Mouse (Mus musculus): Measurements from ENCODE around the gene Zfp74. TPM values are rescaled to one million over a fixed set of nuclear protein-coding genes. Genes with fewer than 3 reads are reported as not detected.
"Not testable (repeated sequence)": the region's sequence is repeated elsewhere in the genome, so short reads cannot be mapped to it uniquely, and the experiment has no call there.

The Zfp74 gene
- polyA plus RNA-seq, 1 experiment from 2014 or later = 24.3 TPM

- Histone ChIP-seq H3K36me3 (ENCODE audit: control insufficient read depth, insufficient read depth) (no peaks in the 10 kb centered on the region; the same call in 1 of the 2 replicates), H3K9ac (replicated peaks; ENCODE audit: low read depth, low read length) (peak overlapping the region; percentile 90), H3K27ac (ENCODE audit: low read length) (peak overlapping the region; percentile 86), H3K27me3 (replicated peaks; ENCODE audit: control insufficient read depth, insufficient read depth, low read length) (no peaks in the 10 kb centered on the region), H3K4me1 (replicated peaks; ENCODE audit: control insufficient read depth, insufficient read depth, low read length) (peaks cover 16% of the 10 kb centered on the region), H3K4me3 (replicated peaks; ENCODE audit: low read length) (peak overlapping the region; percentile 95), H3K4me2 (ENCODE audit: low read length) (peak overlapping the region; percentile 62), H3K9me3 (ENCODE audit: control insufficient read depth, low read length) (no peaks in the 10 kb centered on the region)
- under 1% methylated on average over 8 of the region's 8 CpGs for WGBS
- no peak for ATAC-seq
These were observed 29.4 kb upstream of the Zfp74 start for GRCm38 (mm10) chr7:29983340-29983689.

DNA sequence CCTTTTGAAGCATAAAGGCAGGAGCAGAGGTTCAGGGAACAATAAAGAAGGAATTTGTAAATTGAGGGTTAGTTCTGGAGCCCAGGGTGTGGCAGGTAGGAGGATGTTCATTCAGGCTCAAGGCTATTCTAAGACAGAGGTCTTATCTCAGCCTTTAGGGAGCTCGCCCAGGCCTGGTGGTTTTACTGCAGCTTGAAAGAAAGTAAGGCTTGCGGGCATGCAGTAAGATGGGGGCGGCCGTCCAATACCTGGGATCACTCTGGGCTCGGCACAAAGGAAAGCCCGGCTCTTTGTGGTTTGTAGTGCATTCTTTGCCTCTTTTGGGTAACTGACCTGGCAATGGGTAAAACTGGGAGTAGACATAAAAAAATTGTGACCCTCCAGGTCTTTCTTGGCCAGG lies 29.0 kb upstream of the Zfp74 start:
- Histone ChIP-seq H3K27me3 (replicated peaks; ENCODE audit: control insufficient read depth, insufficient read depth, low read length) (no peaks in the 10 kb centered on the region), H3K27ac (ENCODE audit: low read length) (no peak overlapping the region; the same call in 1 of the 2 replicates), H3K4me3 (replicated peaks; ENCODE audit: low read length) (peak overlapping the region; percentile 95), H3K4me2 (ENCODE audit: low read length) (peak overlapping the region; percentile 62), H3K36me3 (ENCODE audit: control insufficient read depth, insufficient read depth) (no peaks in the 10 kb centered on the region; the same call in 1 of the 2 replicates), H3K9me3 (ENCODE audit: control insufficient read depth, low read length) (no peaks in the 10 kb centered on the region), H3K4me1 (replicated peaks; ENCODE audit: control insufficient read depth, insufficient read depth, low read length) (peaks cover 16% of the 10 kb centered on the region), H3K9ac (replicated peaks; ENCODE audit: low read depth, low read length) (peak overlapping the region; percentile 90)
- 0 out of 2 replicates have a peak, but pooled peaks have one; percentile 11 for ATAC-seq
- 17% methylated on average over 6 of the region's 6 CpGs for WGBS

- Histone ChIP-seq H3K4me2 (ENCODE audit: low read length) (no peak overlapping the region), H3K4me3 (replicated peaks; ENCODE audit: low read length) (no peak overlapping the region), H3K27me3 (replicated peaks; ENCODE audit: control insufficient read depth, insufficient read depth, low read length) (no peaks in the 10 kb centered on the region), H3K9me3 (ENCODE audit: control insufficient read depth, low read length) (no peaks in the 10 kb centered on the region), H3K9ac (replicated peaks; ENCODE audit: low read depth, low read length) (no peak overlapping the region), H3K4me1 (replicated peaks; ENCODE audit: control insufficient read depth, insufficient read depth, low read length) (peaks cover 16% of the 10 kb centered on the region), H3K36me3 (ENCODE audit: control insufficient read depth, insufficient read depth) (no peaks in the 10 kb centered on the region; the same call in 1 of the 2 replicates), H3K27ac (ENCODE audit: low read length) (no peak overlapping the region)
- ATAC-seq = no peak
- 75% methylated on average over 4 of the region's 4 CpGs for WGBS
These were observed 28.5 kb upstream of the Zfp74 start for GRCm38 (mm10) chr7:29982341-29982740.

DNA sequence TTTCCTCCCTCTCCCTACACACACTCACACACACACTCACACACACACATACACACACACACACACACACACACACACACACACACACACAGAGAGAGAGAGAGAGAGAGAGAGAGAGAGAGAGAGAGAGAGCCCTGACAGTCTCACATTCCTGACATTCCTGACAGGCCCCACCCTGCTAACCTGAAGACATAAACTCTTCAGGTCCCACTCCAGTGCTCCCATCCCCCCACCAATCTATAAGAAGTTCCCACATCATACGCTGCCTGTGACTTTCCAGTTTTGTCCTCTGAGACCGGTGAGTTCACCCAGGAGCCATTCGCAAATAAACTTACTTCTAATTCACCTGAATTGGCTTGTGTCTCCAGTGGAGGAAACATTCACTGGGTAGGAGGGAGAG lies 28.0 kb upstream of the Zfp74 start:
- Histone ChIP-seq H3K9ac (replicated peaks; ENCODE audit: low read depth, low read length) (no peak overlapping the region), H3K27me3 (replicated peaks; ENCODE audit: control insufficient read depth, insufficient read depth, low read length) (no peaks in the 10 kb centered on the region), H3K27ac (ENCODE audit: low read length) (no peak overlapping the region), H3K4me1 (replicated peaks; ENCODE audit: control insufficient read depth, insufficient read depth, low read length) (peaks cover 16% of the 10 kb centered on the region), H3K9me3 (ENCODE audit: control insufficient read depth, low read length) (no peaks in the 10 kb centered on the region), H3K36me3 (ENCODE audit: control insufficient read depth, insufficient read depth) (no peaks in the 10 kb centered on the region; the same call in 1 of the 2 replicates), H3K4me2 (ENCODE audit: low read length) (no peak overlapping the region), H3K4me3 (replicated peaks; ENCODE audit: low read length) (no peak overlapping the region)
- 91% methylated on average over 3 of the region's 3 CpGs for whole genome bisulfite sequencing
- ATAC-seq = no peak

DNA sequence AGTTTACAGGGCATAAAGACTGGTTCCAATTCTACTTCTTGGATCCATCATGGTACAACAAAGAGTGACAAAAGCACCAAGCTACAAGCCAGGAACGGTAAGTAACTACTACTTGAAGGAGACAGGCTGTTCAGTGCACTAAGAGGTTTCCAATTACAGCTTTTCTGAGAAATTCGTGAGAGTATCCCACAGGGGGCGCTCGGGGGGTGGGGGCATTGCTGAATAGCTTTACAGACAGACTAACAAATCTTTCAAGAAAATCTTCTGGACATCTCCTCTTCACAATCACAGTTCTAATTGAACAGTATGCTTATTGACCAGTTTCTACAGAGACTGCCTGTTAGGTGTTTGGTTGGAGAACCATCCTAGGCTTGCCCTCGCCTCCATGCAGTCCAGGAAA lies 27.6 kb upstream of the Zfp74 start:
- WGBS = 52% methylated on average over 5 of the region's 5 CpGs
- Histone ChIP-seq H3K36me3 (ENCODE audit: control insufficient read depth, insufficient read depth) (no peaks in the 10 kb centered on the region; the same call in 1 of the 2 replicates), H3K4me1 (replicated peaks; ENCODE audit: control insufficient read depth, insufficient read depth, low read length) (peaks cover 16% of the 10 kb centered on the region), H3K9me3 (ENCODE audit: control insufficient read depth, low read length) (no peaks in the 10 kb centered on the region), H3K9ac (replicated peaks; ENCODE audit: low read depth, low read length) (no peak overlapping the region), H3K4me2 (ENCODE audit: low read length) (no peak overlapping the region), H3K27ac (ENCODE audit: low read length) (no peak overlapping the region), H3K27me3 (replicated peaks; ENCODE audit: control insufficient read depth, insufficient read depth, low read length) (no peaks in the 10 kb centered on the region), H3K4me3 (replicated peaks; ENCODE audit: low read length) (no peak overlapping the region)
- ATAC-seq = no peak

DNA sequence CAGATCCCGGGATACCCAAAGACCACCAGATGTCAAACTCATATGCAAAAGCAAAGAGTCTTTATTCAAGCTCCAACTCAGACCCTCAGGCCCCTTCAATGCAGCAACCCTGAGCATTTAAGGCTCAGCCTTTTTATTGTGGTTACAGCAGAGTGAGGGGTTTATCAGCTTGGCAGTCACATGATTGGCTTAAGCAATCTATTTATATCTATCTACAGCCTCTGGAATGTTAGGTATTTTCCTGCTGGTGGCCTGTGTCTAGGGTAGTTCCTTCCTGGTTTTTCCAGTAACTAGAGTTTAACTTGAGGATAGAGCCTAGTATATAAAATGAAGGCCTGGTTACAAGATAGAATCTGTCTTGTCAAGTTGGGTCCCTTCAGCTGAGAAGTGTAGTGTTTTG lies 26.9 kb upstream of the Zfp74 start:
- Histone ChIP-seq H3K4me3 (replicated peaks; ENCODE audit: low read length) (no peak overlapping the region), H3K9ac (replicated peaks; ENCODE audit: low read depth, low read length) (no peak overlapping the region), H3K4me1 (replicated peaks; ENCODE audit: control insufficient read depth, insufficient read depth, low read length) (peaks cover 16% of the 10 kb centered on the region), H3K27ac (ENCODE audit: low read length) (no peak overlapping the region), H3K4me2 (ENCODE audit: low read length) (no peak overlapping the region), H3K9me3 (ENCODE audit: control insufficient read depth, low read length) (no peaks in the 10 kb centered on the region), H3K27me3 (replicated peaks; ENCODE audit: control insufficient read depth, insufficient read depth, low read length) (no peaks in the 10 kb centered on the region), H3K36me3 (ENCODE audit: control insufficient read depth, insufficient read depth) (no peaks in the 10 kb centered on the region; the same call in 1 of the 2 replicates)
- ATAC-seq = no peak
- WGBS = 88% methylated on average over 1 of the region's 1 CpGs

DNA sequence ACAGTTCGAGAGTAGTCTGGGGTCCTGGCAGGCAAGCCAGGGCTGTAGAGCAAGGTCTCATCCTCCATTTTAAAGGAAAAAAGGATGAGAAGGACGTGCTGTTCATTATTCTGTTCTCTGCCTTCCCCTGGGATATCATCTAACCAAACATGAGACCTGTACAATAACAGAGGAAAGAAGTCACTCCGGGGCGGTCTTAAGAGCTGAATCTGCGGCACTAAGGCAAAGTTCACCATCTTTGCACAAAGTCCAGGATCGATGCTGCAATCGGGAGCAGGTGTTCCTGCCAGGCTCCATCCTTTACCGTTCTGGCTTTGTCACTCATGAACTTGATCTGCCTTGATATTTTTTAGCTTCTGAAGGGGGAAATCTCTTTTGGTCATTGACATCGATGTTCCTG lies 16.8 kb upstream of the Zfp74 start:
- Histone ChIP-seq H3K4me2 (ENCODE audit: low read length) (no peak overlapping the region), H3K4me3 (replicated peaks; ENCODE audit: low read length) (no peak overlapping the region), H3K4me1 (replicated peaks; ENCODE audit: control insufficient read depth, insufficient read depth, low read length) (no peaks in the 10 kb centered on the region), H3K27ac (ENCODE audit: low read length) (no peak overlapping the region), H3K9ac (replicated peaks; ENCODE audit: low read depth, low read length) (no peak overlapping the region), H3K9me3 (ENCODE audit: control insufficient read depth, low read length) (no peaks in the 10 kb centered on the region), H3K27me3 (replicated peaks; ENCODE audit: control insufficient read depth, insufficient read depth, low read length) (no peaks in the 10 kb centered on the region), H3K36me3 (ENCODE audit: control insufficient read depth, insufficient read depth) (no peaks in the 10 kb centered on the region)
- no peak for ATAC-seq
- 85% methylated on average over 9 of the region's 9 CpGs for WGBS

DNA sequence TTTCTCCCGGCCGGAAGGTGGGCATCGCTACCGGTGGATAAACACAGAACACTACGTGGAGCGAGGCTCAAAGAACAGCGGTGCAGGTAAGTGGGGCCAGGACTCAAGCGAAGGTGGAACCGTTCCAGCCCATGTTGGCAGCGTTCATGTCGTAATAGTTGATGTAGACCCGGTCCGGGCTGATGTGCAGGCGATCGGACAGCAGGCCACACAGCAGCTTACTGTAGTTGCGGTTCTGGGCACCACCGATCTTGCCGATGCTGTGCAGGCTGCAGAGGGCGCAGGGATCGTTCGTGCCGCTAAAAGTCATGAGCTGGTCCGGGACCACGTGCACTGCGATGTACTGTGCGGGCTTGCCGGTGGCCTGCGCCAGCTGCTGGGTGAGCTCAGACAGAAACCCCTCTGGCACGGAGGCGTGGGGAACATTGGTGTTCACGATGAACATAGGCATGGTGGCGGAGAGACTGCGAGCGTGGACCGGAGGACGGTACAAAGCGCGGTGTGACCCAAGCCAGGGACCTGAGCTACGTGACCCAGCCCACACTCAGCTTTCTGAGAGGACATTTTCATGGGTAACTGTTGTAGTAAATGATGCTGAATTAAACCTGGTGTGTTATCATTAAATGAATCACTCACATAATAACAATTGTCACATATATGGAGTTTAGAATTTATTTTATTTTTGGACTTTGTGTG lies 11.4 kb upstream of the Zfp74 start:
- not testable (repeated sequence) for H3K9me3 ChIP-seq (ENCODE audit: control insufficient read depth, low read length); H3K27me3 ChIP-seq (replicated peaks; ENCODE audit: control insufficient read depth, insufficient read depth, low read length); H3K4me2 ChIP-seq (ENCODE audit: low read length); H3K27ac ChIP-seq (ENCODE audit: low read length); H3K4me1 ChIP-seq (replicated peaks; ENCODE audit: control insufficient read depth, insufficient read depth, low read length); H3K9ac ChIP-seq (replicated peaks; ENCODE audit: low read depth, low read length); H3K4me3 ChIP-seq (replicated peaks; ENCODE audit: low read length); ATAC-seq; H3K36me3 ChIP-seq (ENCODE audit: control insufficient read depth, insufficient read depth)
- WGBS = 57% methylated on average over 33 of the region's 39 CpGs

- Histone ChIP-seq H3K9me3 (ENCODE audit: control insufficient read depth, low read length) (no peaks in the 10 kb centered on the region), H3K4me3 (replicated peaks; ENCODE audit: low read length) (no peak overlapping the region), H3K4me2 (ENCODE audit: low read length) (no peak overlapping the region), H3K4me1 (replicated peaks; ENCODE audit: control insufficient read depth, insufficient read depth, low read length) (peaks cover 5% of the 10 kb centered on the region; the same call in 1 of the 2 replicates), H3K27me3 (replicated peaks; ENCODE audit: control insufficient read depth, insufficient read depth, low read length) (no peaks in the 10 kb centered on the region), H3K9ac (replicated peaks; ENCODE audit: low read depth, low read length) (no peak overlapping the region), H3K27ac (ENCODE audit: low read length) (no peak overlapping the region), H3K36me3 (ENCODE audit: control insufficient read depth, insufficient read depth) (no peaks in the 10 kb centered on the region)
- 59% methylated on average over 3 of the region's 3 CpGs for WGBS
- ATAC-seq = no peak
These were observed 5.1 kb upstream of the Zfp74 start for GRCm38 (mm10) chr7:29959004-29959403.

All from forebrain, embryonic 16.5 days (tissue).